Mouse (Mus musculus) ES-Bruce4 (cell line): ENCODE results near the gene Krtap3-2.

ENCODE experiments used
- CTCF ChIP-seq: IDR thresholded peaks from one replicate; pipeline ENCODE4 v1.8.1; 2011; ENCODE audit warnings: low read depth, low read length
- EP300 ChIP-seq: IDR thresholded peaks from 2 replicates; pipeline ENCODE4 v1.6.1; 2011; ENCODE audit warnings: low read depth, low read length; ENCODE audit not compliant: insufficient read depth

- no peak for TF ChIP-seq EP300
- no peak for TF ChIP-seq CTCF
Observed at GRCm38 (mm10) chr11:99581051-99581450, 24.4 kb upstream of the Krtap3-2 start.
